Mouse (Mus musculus) hindbrain, postnatal 0 days (tissue): ENCODE measurements around the gene Man2b2. TPM values are rescaled to one million over a fixed set of nuclear protein-coding genes. Genes with fewer than 3 reads are reported as not detected.

ENCODE experiments used
- ATAC-seq: fragments of 200-750 bp; cut with Nextera tagmentation; 2 replicates; pipeline ENCODE4 v1.8.0; 2017; ENCODE audit warnings: mild to moderate bottlenecking, moderate TSS enrichment, moderate library complexity
- DNase-seq: peaks from one replicate; pipeline ENCODE4 v3.0.0-alpha.2; 2015; ENCODE audit warnings: low spot score
- H3K27ac ChIP-seq: fragments of 300-500 bp; sonication (generic); 2 replicates; pipeline ENCODE4 v1.5.1; 2014; ENCODE audit warnings: mild to moderate bottlenecking
- H3K27me3 ChIP-seq: fragments of 300-500 bp; sonication (generic); 2 replicates; pipeline ENCODE4 v1.6.1; 2014; ENCODE audit warnings: low read length, mixed read lengths; ENCODE audit not compliant: insufficient read depth
- H3K36me3 ChIP-seq: fragments of 300-500 bp; sonication (generic); 2 replicates; pipeline ENCODE4 v1.6.1; 2014; ENCODE audit warnings: low read length, mixed read lengths; ENCODE audit not compliant: insufficient read depth
- H3K4me1 ChIP-seq: fragments of 300-500 bp; sonication (generic); 2 replicates; pipeline ENCODE4 v1.6.1; 2014; ENCODE audit warnings: antibody characterized with exemption, low read length, mixed read lengths; ENCODE audit not compliant: insufficient read depth
- H3K4me2 ChIP-seq: fragments of 300-500 bp; sonication (generic); 2 replicates; pipeline ENCODE4 v1.6.1; 2014; ENCODE audit warnings: low read depth, mild to moderate bottlenecking, low read length, moderate library complexity, mixed read lengths
- H3K4me3 ChIP-seq: fragments of 300-500 bp; sonication (generic); 2 replicates; pipeline ENCODE4 v1.5.1; 2014; ENCODE audit warnings: low read length
- H3K9ac ChIP-seq: fragments of 300-500 bp; sonication (generic); replicated peaks from 2 replicates; pipeline ENCODE4 v1.6.1; 2014; ENCODE audit warnings: mild to moderate bottlenecking, low read length, moderate library complexity, mixed read lengths
- H3K9me3 ChIP-seq: fragments of 300-500 bp; sonication (generic); 2 replicates; pipeline ENCODE4 v1.6.1; 2016; ENCODE audit warnings: low read length, mixed read lengths
- CTCF ChIP-seq: IDR thresholded peaks from 2 replicates; pipeline ENCODE4 v1.5.1; 2016; ENCODE audit warnings: antibody characterized with exemption, control low read depth, low read depth
- WGBS: fragments of 180-500 bp; shearing (Covaris S2); extraction: QIAGEN DNeasy Blood & Tissue Kit; methylation state at CpG from one replicate; pipeline ENCODE4 v1.1.7; 2014; 5-methylcytosine and 5-hydroxymethylcytosine counted together
- polyA plus RNA-seq: library from polyadenylated mRNA; unstranded; fragments of >200 nt; fragmentation: Nextera tagmentation; extraction: Ambion mirVana; gene quantifications from 2 replicates; pipeline ENCODE4 v1.2.1, GENCODE M21; 2015
- total RNA-seq: library from RNA; depleted of rRNA; stranded (reverse); fragments of >200 nt; gene quantifications from 2 replicates; pipeline ENCODE4 v1.2.3, GENCODE M21; 2014

The Man2b2 gene
- total and polyA plus RNA-seq, 2 experiments from 2014 or later: 17.9 to 30.2 TPM

- DNase-seq (no peak), ATAC-seq (no peak)
- no peak overlapping the region for H3K27ac ChIP-seq
- H3K9ac ChIP-seq: no peak overlapping the region
- H3K27me3 ChIP-seq: no peaks in the 10 kb centered on the region
- H3K4me1 ChIP-seq: no peaks in the 10 kb centered on the region
- H3K4me3 ChIP-seq: no peak overlapping the region
- TF ChIP-seq CTCF: no peak
- H3K36me3 ChIP-seq: no peaks in the 10 kb centered on the region
- 3% methylated on average over 2 of the region's 2 CpGs for WGBS
- no peak overlapping the region for H3K4me2 ChIP-seq
- H3K9me3 ChIP-seq: no peaks in the 10 kb centered on the region
Measured at GRCm38 (mm10) chr5:36777186-36777585, 53.3 kb downstream of the Man2b2 start.

GRCm38 (mm10) chr5:36776021-36776575, 54.4 kb downstream of the Man2b2 start:
- ATAC-seq (no peak), DNase-seq (no peak)
- no peaks in the 10 kb centered on the region for H3K9me3 ChIP-seq
- no peak overlapping the region for H3K9ac ChIP-seq
- no peak overlapping the region for H3K4me3 ChIP-seq
- 39% methylated on average over 9 of the region's 9 CpGs for WGBS
- TF ChIP-seq CTCF: no peak
- H3K27me3 ChIP-seq: no peaks in the 10 kb centered on the region
- H3K4me2 ChIP-seq: no peak overlapping the region
- H3K4me1 ChIP-seq: no peaks in the 10 kb centered on the region
- H3K36me3 ChIP-seq: no peaks in the 10 kb centered on the region
- no peak overlapping the region for H3K27ac ChIP-seq

- Histone ChIP-seq H3K4me2 (no peak overlapping the region), H3K9ac (no peak overlapping the region), H3K36me3 (no peaks in the 10 kb centered on the region), H3K4me3 (no peak overlapping the region), H3K4me1 (no peaks in the 10 kb centered on the region), H3K27me3 (no peaks in the 10 kb centered on the region), H3K9me3 (no peaks in the 10 kb centered on the region), H3K27ac (no peak overlapping the region)
- no peak for ATAC-seq
- no peak for TF ChIP-seq CTCF
- DNase-seq: no peak
- WGBS: 84% methylated on average over 2 of the region's 2 CpGs
Measured at GRCm38 (mm10) chr5:36775317-36775716, 55.1 kb downstream of the Man2b2 start.

GRCm38 (mm10) chr5:36772586-36772985, 57.9 kb downstream of the Man2b2 start:
- H3K9me3 ChIP-seq: no peaks in the 10 kb centered on the region
- 86% methylated on average over 5 of the region's 5 CpGs for WGBS
- H3K4me1 ChIP-seq: no peaks in the 10 kb centered on the region
- ATAC-seq (no peak), DNase-seq (no peak)
- no peaks in the 10 kb centered on the region for H3K36me3 ChIP-seq
- no peak for TF ChIP-seq CTCF
- no peak overlapping the region for H3K4me3 ChIP-seq
- H3K4me2 ChIP-seq: no peak overlapping the region
- H3K9ac ChIP-seq: no peak overlapping the region
- no peak overlapping the region for H3K27ac ChIP-seq
- no peaks in the 10 kb centered on the region for H3K27me3 ChIP-seq

- Histone ChIP-seq H3K27ac (no peak overlapping the region), H3K9me3 (no peaks in the 10 kb centered on the region), H3K4me1 (peaks cover 6% of the 10 kb centered on the region; the same call in 1 of the 2 replicates), H3K4me2 (no peak overlapping the region), H3K36me3 (no peaks in the 10 kb centered on the region), H3K9ac (no peak overlapping the region), H3K27me3 (no peaks in the 10 kb centered on the region), H3K4me3 (no peak overlapping the region)
- DNase-seq (no peak), ATAC-seq (no peak)
- TF ChIP-seq CTCF: no peak
- WGBS: 58% methylated on average over 3 of the region's 3 CpGs
Measured at GRCm38 (mm10) chr5:36769603-36770002, 60.9 kb downstream of the Man2b2 start.

- ATAC-seq (peak; percentile 92), DNase-seq (peak; percentile 75)
- Histone ChIP-seq H3K4me2 (no peak overlapping the region), H3K4me3 (no peak overlapping the region), H3K4me1 (peaks cover 6% of the 10 kb centered on the region; the same call in 1 of the 2 replicates), H3K9me3 (no peaks in the 10 kb centered on the region), H3K27ac (peak overlapping the region; percentile 68), H3K36me3 (no peaks in the 10 kb centered on the region), H3K27me3 (no peaks in the 10 kb centered on the region), H3K9ac (no peak overlapping the region)
- 22% methylated on average over 10 of the region's 10 CpGs for WGBS
- no peak for TF ChIP-seq CTCF
Measured at GRCm38 (mm10) chr5:36766958-36767703, 63.3 kb downstream of the Man2b2 start.

- ATAC-seq (no peak), DNase-seq (no peak)
- Histone ChIP-seq H3K4me1 (no peaks in the 10 kb centered on the region), H3K27ac (no peak overlapping the region), H3K9me3 (no peaks in the 10 kb centered on the region), H3K36me3 (no peaks in the 10 kb centered on the region), H3K27me3 (no peaks in the 10 kb centered on the region), H3K4me2 (no peak overlapping the region), H3K9ac (no peak overlapping the region), H3K4me3 (no peak overlapping the region)
- WGBS: 73% methylated on average over 4 of the region's 4 CpGs
- TF ChIP-seq CTCF: no peak
Measured at GRCm38 (mm10) chr5:36759848-36760247, 70.6 kb downstream of the Man2b2 start.
